Mouse (Mus musculus): Measurements from ENCODE around the gene Angel2.

GRCm38 (mm10) chr1:190981412-190981811 is 56.5 kb downstream of the Angel2 start:
- TF ChIP-seq CTCF (IDR thresholded peaks at IDR 0.05; ENCODE audit: low read depth, low read length), result no peak
- TF ChIP-seq POLR2A (IDR thresholded peaks at IDR 0.05; ENCODE audit: extremely low read depth, insufficient read depth, low read length), result no peak
